Mouse (Mus musculus) lung, postnatal 0 days (tissue): Measurements from ENCODE around the gene Taok2. TPM values are rescaled to one million over a fixed set of nuclear protein-coding genes. Genes with fewer than 3 reads are reported as not detected.

ENCODE experiments used
- ATAC-seq: fragments of 200-750 bp; cut with Nextera tagmentation; 2 replicates; pipeline ENCODE4 v1.8.0; 2017; ENCODE audit warnings: moderate library complexity
- DNase-seq: peaks from one replicate; pipeline ENCODE4 v3.0.0-alpha.2; 2016; ENCODE audit warnings: low spot score
- H3K27ac ChIP-seq: fragments of 300-500 bp; sonication (generic); 2 replicates; pipeline ENCODE4 v1.5.1; 2014; ENCODE audit warnings: antibody characterized with exemption, mild to moderate bottlenecking, low read length, mixed read lengths
- H3K27me3 ChIP-seq: fragments of 300-500 bp; sonication (generic); replicated peaks from 2 replicates; pipeline ENCODE4 v1.6.1; 2014; ENCODE audit warnings: low read length, mixed read lengths; ENCODE audit not compliant: insufficient read depth
- H3K36me3 ChIP-seq: fragments of 300-500 bp; sonication (generic); 2 replicates; pipeline ENCODE4 v1.6.1; 2014; ENCODE audit warnings: low read length, mixed read lengths; ENCODE audit not compliant: insufficient read depth
- H3K4me1 ChIP-seq: fragments of 300-500 bp; sonication (generic); 2 replicates; pipeline ENCODE4 v1.6.1; 2014; ENCODE audit warnings: antibody characterized with exemption, low read depth, low read length, mixed read lengths; ENCODE audit not compliant: insufficient read depth
- H3K4me2 ChIP-seq: fragments of 300-500 bp; sonication (generic); replicated peaks from 2 replicates; pipeline ENCODE4 v1.6.1; 2014; ENCODE audit warnings: low read depth, mild to moderate bottlenecking, low read length, moderate library complexity, mixed read lengths
- H3K4me3 ChIP-seq: fragments of 300-500 bp; sonication (generic); 2 replicates; pipeline ENCODE4 v1.5.1; 2014; ENCODE audit warnings: low read depth, low read length
- H3K9ac ChIP-seq: fragments of 300-500 bp; sonication (generic); replicated peaks from 2 replicates; pipeline ENCODE4 v1.6.1; 2014; ENCODE audit warnings: low read depth, mild to moderate bottlenecking
- H3K9me3 ChIP-seq: fragments of 300-500 bp; sonication (generic); 2 replicates; pipeline ENCODE4 v1.6.1; 2016; ENCODE audit warnings: low read length, mixed read lengths
- CTCF ChIP-seq: IDR thresholded peaks from 2 replicates; pipeline ENCODE4 v1.5.1; 2016; ENCODE audit warnings: antibody characterized with exemption, mild to moderate bottlenecking
- EP300 ChIP-seq: IDR thresholded peaks from 2 replicates; pipeline ENCODE4 v1.6.1; 2016; ENCODE audit warnings: antibody characterized with exemption, mild to moderate bottlenecking, control low read depth
- WGBS: fragments of 180-500 bp; shearing (Covaris S2); extraction: QIAGEN DNeasy Blood & Tissue Kit; methylation state at CpG from one replicate; pipeline ENCODE4 v1.1.7; 2014; 5-methylcytosine and 5-hydroxymethylcytosine counted together
- polyA plus RNA-seq: library from polyadenylated mRNA; unstranded; fragments of >200 nt; fragmentation: Nextera tagmentation; extraction: Ambion mirVana; gene quantifications from 2 replicates; pipeline ENCODE4 v1.2.1, GENCODE M21; 2015

Gene Taok2
- polyA plus RNA-seq, 1 experiment from 2014 or later = 36.1 TPM

GRCm38 (mm10) chr7:126847116-126847420 lies 37.4 kb downstream of the Taok2 start, which contains the start of gene Doc2a:
Gene Doc2a, plus strand, starts transcription at chr7:126847416.
- no peaks in the 10 kb centered on the region for H3K4me1 ChIP-seq
- H3K27me3 ChIP-seq = 0 out of 2 replicates have a peak, but pooled peaks cover 22% of the 10 kb centered on the region
- H3K9me3 ChIP-seq = no peaks in the 10 kb centered on the region
- TF ChIP-seq CTCF = no peak
- TF ChIP-seq EP300 = no peak
- WGBS = 28% methylated on average over 4 of the region's 4 CpGs
- ATAC-seq (no peak), DNase-seq (no peak)
- no peak within 1 kb of the TSS for H3K9ac ChIP-seq
- no peaks in the 10 kb centered on the region for H3K36me3 ChIP-seq
- H3K4me2 ChIP-seq = peak within 1 kb of the TSS; percentile 95
- H3K4me3 ChIP-seq = peak within 1 kb of the TSS; percentile 46
- no peak within 1 kb of the TSS for H3K27ac ChIP-seq

DNA sequence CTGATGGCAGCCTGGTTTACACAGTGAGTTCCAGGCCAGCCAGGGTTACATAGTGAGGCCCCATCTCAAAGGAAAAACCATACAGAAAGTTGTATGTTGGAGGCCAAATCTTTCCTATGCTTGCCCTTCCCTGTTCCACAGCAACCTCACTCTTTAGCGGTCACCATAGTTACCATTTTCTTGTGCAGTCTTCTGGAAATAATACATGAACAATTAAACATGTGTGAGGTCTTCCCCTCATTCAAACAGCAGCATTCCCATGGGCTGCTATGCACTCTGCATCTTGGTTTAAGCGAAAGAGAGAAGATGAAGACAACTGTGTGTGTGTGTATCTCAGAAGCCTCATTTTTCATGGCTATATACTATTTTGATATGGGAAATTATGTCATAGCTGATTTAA lies 39.0 kb downstream of the Taok2 start:
- H3K4me2 ChIP-seq = no peak overlapping the region
- no peaks in the 10 kb centered on the region for H3K36me3 ChIP-seq
- DNase-seq (no peak), ATAC-seq (no peak)
- no peak overlapping the region for H3K9ac ChIP-seq
- H3K4me1 ChIP-seq = no peaks in the 10 kb centered on the region
- H3K27me3 ChIP-seq = 0 out of 2 replicates have a peak, but pooled peaks cover 22% of the 10 kb centered on the region
- WGBS = 89% methylated on average over 2 of the region's 2 CpGs
- no peaks in the 10 kb centered on the region for H3K9me3 ChIP-seq
- H3K4me3 ChIP-seq = no peak overlapping the region
- H3K27ac ChIP-seq = no peak overlapping the region
- TF ChIP-seq EP300 = no peak
- TF ChIP-seq CTCF = no peak

GRCm38 (mm10) chr7:126843276-126843675 lies 41.2 kb downstream of the Taok2 start:
- Histone ChIP-seq H3K4me1 (no peaks in the 10 kb centered on the region), H3K36me3 (no peaks in the 10 kb centered on the region), H3K4me2 (no peak overlapping the region), H3K4me3 (no peak overlapping the region), H3K9me3 (no peaks in the 10 kb centered on the region), H3K27ac (no peak overlapping the region), H3K9ac (no peak overlapping the region), H3K27me3 (0 out of 2 replicates have a peak, but pooled peaks cover 10% of the 10 kb centered on the region)
- TF ChIP-seq EP300 (no peak), CTCF (no peak)
- no peak for DNase-seq
- no peak for ATAC-seq
- 67% methylated on average over 9 of the region's 9 CpGs for WGBS

DNA sequence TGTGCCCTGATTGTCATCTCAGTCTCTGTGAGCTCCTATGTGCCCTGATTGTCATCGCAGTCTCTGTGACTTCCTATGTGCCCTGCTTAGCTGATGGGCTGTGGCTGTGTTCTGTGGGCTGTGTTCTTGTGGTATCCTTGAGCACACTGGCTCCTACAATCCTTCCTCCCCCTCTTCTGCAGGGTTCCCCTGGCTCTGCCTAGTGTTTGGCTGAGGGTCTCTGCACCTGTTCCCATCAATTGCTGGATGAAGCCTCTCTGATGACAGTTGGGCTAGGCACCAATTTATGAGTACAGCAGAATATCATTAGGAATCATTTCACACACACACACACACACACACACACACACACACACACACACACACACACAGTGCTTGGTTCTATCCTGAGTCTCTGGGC lies 51.2 kb downstream of the Taok2 start:
- H3K9ac ChIP-seq = no peak overlapping the region
- no peak overlapping the region for H3K4me3 ChIP-seq
- H3K27ac ChIP-seq = no peak overlapping the region
- no peak overlapping the region for H3K4me2 ChIP-seq
- WGBS = 95% methylated on average over 1 of the region's 1 CpGs
- H3K27me3 ChIP-seq = no peaks in the 10 kb centered on the region
- TF ChIP-seq EP300 = no peak
- no peak for TF ChIP-seq CTCF
- no peak for DNase-seq
- H3K36me3 ChIP-seq = no peaks in the 10 kb centered on the region
- H3K9me3 ChIP-seq = no peaks in the 10 kb centered on the region
- H3K4me1 ChIP-seq = no peaks in the 10 kb centered on the region
- no peak for ATAC-seq

- H3K9me3 ChIP-seq = no peaks in the 10 kb centered on the region
- ATAC-seq (peak; percentile 94), DNase-seq (peak; percentile 91)
- H3K27ac ChIP-seq = no peak overlapping the region
- no peaks in the 10 kb centered on the region for H3K4me1 ChIP-seq
- no peaks in the 10 kb centered on the region for H3K36me3 ChIP-seq
- 2% methylated on average over 21 of the region's 21 CpGs for WGBS
- TF ChIP-seq EP300 (no peak), CTCF (peak; percentile 92)
- peak overlapping the region; percentile 49 for H3K4me2 ChIP-seq
- 0 out of 2 replicates have a peak overlapping the region, but pooled peaks have one; percentile 14 for H3K4me3 ChIP-seq
- no peak overlapping the region for H3K9ac ChIP-seq
- no peaks in the 10 kb centered on the region for H3K27me3 ChIP-seq
These were observed 52.4 kb downstream of the Taok2 start for GRCm38 (mm10) chr7:126832036-126832598.

GRCm38 (mm10) chr7:126831539-126831938 lies 53.0 kb downstream of the Taok2 start, which contains the start of gene 4930451I11Rik:
Gene 4930451I11Rik, minus strand, starts transcription at chr7:126831639.
- Histone ChIP-seq H3K27me3 (no peaks in the 10 kb centered on the region), H3K4me3 (0 out of 2 replicates have a peak within 1 kb of the TSS, but pooled peaks have one; percentile 14), H3K27ac (no peak within 1 kb of the TSS), H3K9me3 (no peaks in the 10 kb centered on the region), H3K4me2 (peak within 1 kb of the TSS; percentile 49), H3K4me1 (no peaks in the 10 kb centered on the region), H3K36me3 (no peaks in the 10 kb centered on the region), H3K9ac (no peak within 1 kb of the TSS)
- TF ChIP-seq CTCF (no peak), EP300 (no peak)
- DNase-seq (no peak), ATAC-seq (no peak)
- 57% methylated on average over 5 of the region's 5 CpGs for WGBS

GRCm38 (mm10) chr7:126825952-126826351 lies 58.6 kb downstream of the Taok2 start:
- Histone ChIP-seq H3K36me3 (no peaks in the 10 kb centered on the region), H3K4me3 (no peak overlapping the region), H3K9me3 (no peaks in the 10 kb centered on the region), H3K4me1 (no peaks in the 10 kb centered on the region), H3K27me3 (peaks cover 6% of the 10 kb centered on the region; the same call in 1 of the 2 replicates), H3K27ac (no peak overlapping the region), H3K4me2 (no peak overlapping the region), H3K9ac (no peak overlapping the region)
- 69% methylated on average over 5 of the region's 5 CpGs for WGBS
- TF ChIP-seq CTCF (no peak), EP300 (no peak)
- ATAC-seq (no peak), DNase-seq (no peak)
